Mouse (Mus musculus) heart, embryonic 13.5 days (tissue): Measurements from ENCODE around the gene Cldn3. TPM values are rescaled to one million over a fixed set of nuclear protein-coding genes. Genes with fewer than 3 reads are reported as not detected.

Experiments used
- ATAC-seq: fragments of 200-750 bp; cut with Nextera tagmentation; 2 replicates; pipeline ENCODE4 v1.8.0; 2017; ENCODE audit warnings: moderate TSS enrichment; ENCODE audit not compliant: insufficient number of reproducible peaks, low FRiP score, low TSS enrichment; ENCODE audit errors: extremely low read depth
- H3K27ac ChIP-seq: fragments of 300-500 bp; sonication (generic); replicated peaks from 2 replicates; pipeline ENCODE4 v1.5.1; 2015; ENCODE audit warnings: moderate library complexity, mild to moderate bottlenecking, inconsistent platforms
- H3K27me3 ChIP-seq: fragments of 300-500 bp; sonication (generic); replicated peaks from 2 replicates; pipeline ENCODE4 v1.6.1; 2015; ENCODE audit warnings: mild to moderate bottlenecking, inconsistent platforms
- H3K36me3 ChIP-seq: fragments of 300-500 bp; sonication (generic); 2 replicates; pipeline ENCODE4 v1.6.1; 2015; ENCODE audit warnings: mild to moderate bottlenecking, inconsistent platforms
- H3K4me1 ChIP-seq: fragments of 300-500 bp; sonication (generic); 2 replicates; pipeline ENCODE4 v1.6.1; 2015; ENCODE audit warnings: inconsistent platforms
- H3K4me2 ChIP-seq: fragments of 300-500 bp; sonication (generic); 2 replicates; pipeline ENCODE4 v1.6.1; 2015; ENCODE audit warnings: inconsistent platforms, mild to moderate bottlenecking, moderate library complexity
- H3K4me3 ChIP-seq: fragments of 300-500 bp; sonication (generic); 2 replicates; pipeline ENCODE4 v1.5.1; 2015; ENCODE audit warnings: moderate library complexity, mild to moderate bottlenecking, inconsistent platforms
- H3K9ac ChIP-seq: fragments of 300-500 bp; sonication (generic); 2 replicates; pipeline ENCODE4 v1.6.1; 2015; ENCODE audit warnings: inconsistent platforms, mild to moderate bottlenecking, moderate library complexity
- H3K9me3 ChIP-seq: fragments of 300-500 bp; sonication (generic); 2 replicates; pipeline ENCODE4 v1.6.1; 2016; ENCODE audit warnings: inconsistent platforms
- WGBS: fragments of 180-500 bp; shearing (Covaris S2); methylation state at CpG from one replicate; pipeline ENCODE4 v1.1.7; 2015; ENCODE audit warnings: mixed read lengths; 5-methylcytosine and 5-hydroxymethylcytosine counted together
- polyA plus RNA-seq: library from polyadenylated mRNA; unstranded; fragments of >200 nt; fragmentation: Nextera tagmentation; extraction: Ambion mirVana; gene quantifications from 2 replicates; pipeline ENCODE4 v1.2.1, GENCODE M21; 2015

Cldn3 gene
- polyA plus RNA-seq, 1 experiment from 2014 or later = 7.0 TPM

- H3K4me2 ChIP-seq = no peak overlapping the region
Measured at GRCm38 (mm10) chr5:135021814-135022213, 35.8 kb downstream of the Cldn3 start.

GRCm38 (mm10) chr5:135023344-135024173, 37.5 kb downstream of the Cldn3 start, which contains the start of gene Stx1a:
Stx1a (plus strand) TSS chr5:135023482.
- no peaks in the 10 kb centered on the region for H3K27me3 ChIP-seq
- H3K36me3 ChIP-seq = no peaks in the 10 kb centered on the region
- H3K4me2 ChIP-seq = peak within 1 kb of the TSS; percentile 95
- H3K4me1 ChIP-seq = peaks cover 57% of the 10 kb centered on the region
- H3K27ac ChIP-seq = peak within 1 kb of the TSS; percentile 76
- ATAC-seq = peak; percentile 75; the same call in 1 of the 2 replicates
- no peaks in the 10 kb centered on the region for H3K9me3 ChIP-seq
- WGBS = under 1% methylated on average over 61 of the region's 61 CpGs
- peak within 1 kb of the TSS; percentile 77 for H3K4me3 ChIP-seq
- peak within 1 kb of the TSS; percentile 93 for H3K9ac ChIP-seq

More at GRCm38 (mm10) chr5:135021814-135022213, 35.8 kb downstream of the Cldn3 start:
- Histone ChIP-seq H3K9ac (no peak overlapping the region), H3K9me3 (no peaks in the 10 kb centered on the region), H3K36me3 (no peaks in the 10 kb centered on the region), H3K27ac (peak overlapping the region; percentile 76), H3K27me3 (no peaks in the 10 kb centered on the region; the same call in 1 of the 2 replicates), H3K4me3 (no peak overlapping the region), H3K4me1 (peaks cover 50% of the 10 kb centered on the region)
- ATAC-seq = no peak
- 37% methylated on average over 6 of the region's 6 CpGs for WGBS

- peak overlapping the region; percentile 95 for H3K4me2 ChIP-seq
- H3K36me3 ChIP-seq = no peaks in the 10 kb centered on the region
- peak overlapping the region; percentile 93 for H3K9ac ChIP-seq
- H3K27me3 ChIP-seq = no peaks in the 10 kb centered on the region
- H3K4me3 ChIP-seq = peak overlapping the region; percentile 77
- H3K9me3 ChIP-seq = no peaks in the 10 kb centered on the region
- no peak; the same call in 1 of the 2 replicates for ATAC-seq
- peaks cover 69% of the 10 kb centered on the region for H3K4me1 ChIP-seq
- peak overlapping the region; percentile 64 for H3K27ac ChIP-seq
- 29% methylated on average over 11 of the region's 11 CpGs for WGBS
Measured at GRCm38 (mm10) chr5:135024665-135025224, 38.7 kb downstream of the Cldn3 start.

- H3K4me1 ChIP-seq = peaks cover 69% of the 10 kb centered on the region
- 0 out of 2 replicates have a peak overlapping the region, but pooled peaks have one; percentile 8 for H3K27ac ChIP-seq
- peak overlapping the region; percentile 77 for H3K4me3 ChIP-seq
- 41% methylated on average over 7 of the region's 7 CpGs for WGBS
- no peaks in the 10 kb centered on the region for H3K9me3 ChIP-seq
- H3K36me3 ChIP-seq = no peaks in the 10 kb centered on the region
- no peak for ATAC-seq
- H3K4me2 ChIP-seq = peak overlapping the region; percentile 95
- H3K9ac ChIP-seq = peak overlapping the region; percentile 93
- H3K27me3 ChIP-seq = no peaks in the 10 kb centered on the region
Measured at GRCm38 (mm10) chr5:135025899-135026298, 39.9 kb downstream of the Cldn3 start.

- Histone ChIP-seq H3K27me3 (no peaks in the 10 kb centered on the region), H3K27ac (peak overlapping the region; percentile 49), H3K4me2 (peak overlapping the region; percentile 52), H3K4me3 (peak overlapping the region; percentile 17), H3K9me3 (peaks cover 2% of the 10 kb centered on the region; the same call in 1 of the 2 replicates), H3K36me3 (peaks cover 10% of the 10 kb centered on the region), H3K9ac (peak overlapping the region; percentile 0), H3K4me1 (peaks cover 43% of the 10 kb centered on the region)
- ATAC-seq = no peak
- WGBS = 37% methylated on average over 18 of the region's 18 CpGs
Measured at GRCm38 (mm10) chr5:135029007-135029854, 43.2 kb downstream of the Cldn3 start.

- no peak overlapping the region for H3K9ac ChIP-seq
- ATAC-seq = no peak
- H3K36me3 ChIP-seq = peaks cover 29% of the 10 kb centered on the region
- no peak overlapping the region for H3K27ac ChIP-seq
- peaks cover 2% of the 10 kb centered on the region; the same call in 1 of the 2 replicates for H3K9me3 ChIP-seq
- no peaks in the 10 kb centered on the region for H3K27me3 ChIP-seq
- no peak overlapping the region for H3K4me3 ChIP-seq
- peaks cover 25% of the 10 kb centered on the region for H3K4me1 ChIP-seq
- 83% methylated on average over 5 of the region's 5 CpGs for WGBS
- no peak overlapping the region for H3K4me2 ChIP-seq
Measured at GRCm38 (mm10) chr5:135032581-135032980, 46.6 kb downstream of the Cldn3 start.

GRCm38 (mm10) chr5:135034593-135034992, 48.6 kb downstream of the Cldn3 start:
- Histone ChIP-seq H3K4me3 (no peak overlapping the region), H3K9me3 (peaks cover 2% of the 10 kb centered on the region; the same call in 1 of the 2 replicates), H3K9ac (no peak overlapping the region), H3K4me1 (peaks cover 11% of the 10 kb centered on the region), H3K36me3 (peaks cover 44% of the 10 kb centered on the region), H3K27me3 (no peaks in the 10 kb centered on the region), H3K27ac (no peak overlapping the region), H3K4me2 (no peak overlapping the region)
- WGBS = 97% methylated on average over 2 of the region's 2 CpGs
- ATAC-seq = no peak

- 56% methylated on average over 18 of the region's 18 CpGs for WGBS
- peaks cover 22% of the 10 kb centered on the region for H3K4me1 ChIP-seq
- no peaks in the 10 kb centered on the region for H3K27me3 ChIP-seq
- no peak for ATAC-seq
- peaks cover 52% of the 10 kb centered on the region for H3K36me3 ChIP-seq
- H3K4me3 ChIP-seq = no peak overlapping the region
- H3K9me3 ChIP-seq = peaks cover 2% of the 10 kb centered on the region; the same call in 1 of the 2 replicates
- 0 out of 2 replicates have a peak overlapping the region, but pooled peaks have one; percentile 24 for H3K9ac ChIP-seq
- no peak overlapping the region for H3K27ac ChIP-seq
- H3K4me2 ChIP-seq = no peak overlapping the region
Measured at GRCm38 (mm10) chr5:135035608-135036359, 49.8 kb downstream of the Cldn3 start.
